ENCODE assay signal across 9 mouse cellular contexts in genomic region chr19:44755378-44755692, GRCm38 (mm10). TPM values are rescaled to one million over a fixed set of nuclear protein-coding genes. Genes with fewer than 3 reads are reported as not detected.
DNase-seq lines count a peak whose midpoint lies in the region; ATAC-seq and TF ChIP-seq lines count a peak whose summit lies in the region.
"Had no signal": no experiment of that assay in that cellular context is flagged by ENCODE, and none has a peak within 500 bp of the region (broad histone marks: within the 10 kb centered on the region; RNA-seq: fewer than 3 reads in every experiment).

No protein-coding gene starts in this region.

- 0 out of 2 replicates have a peak, but pooled peaks cover 5% of the 10 kb centered on the region for H3K4me1 ChIP-seq in lung, embryonic 14.5 days (ENCODE audit: insufficient read depth)
- peaks cover 4% of the 10 kb centered on the region; the same call in 1 of the 2 replicates for H3K4me1 ChIP-seq in forebrain, embryonic 14.5 days (ENCODE audit: control insufficient read depth, insufficient read depth, low read length)
- H3K4me1 ChIP-seq in limb, embryonic 10.5 days: peaks cover 63% of the 10 kb centered on the region
- peaks cover 52% of the 10 kb centered on the region for H3K4me1 ChIP-seq in neural tube, embryonic 15.5 days

- TF ChIP-seq CTCF in lung, embryonic 14.5 days (IDR thresholded peaks at IDR 0.05; ENCODE audit: low read depth): no peak

- H3K4me3 ChIP-seq in lung, embryonic 14.5 days (ENCODE audit: low read depth, low read length): peak overlapping the region; percentile 35
- peak overlapping the region; percentile 25; the same call in 1 of the 2 replicates for H3K4me3 ChIP-seq in forebrain, embryonic 14.5 days (ENCODE audit: low read depth, low read length)
- peak overlapping the region; percentile 50 for H3K4me3 ChIP-seq in limb, embryonic 10.5 days
- peak overlapping the region; percentile 45 for H3K4me3 ChIP-seq in neural tube, embryonic 15.5 days (replicated peaks)

- no peak for ATAC-seq in lung, embryonic 14.5 days (ENCODE audit: insufficient read depth)
- ATAC-seq in forebrain, embryonic 14.5 days: no peak
- ATAC-seq in neural tube, embryonic 15.5 days (ENCODE audit: low FRiP score): no peak
- no peak for ATAC-seq in granulocyte monocyte progenitor cell, adult 5-6 weeks (replicated peaks; ENCODE audit: poor library complexity, severe bottlenecking)

- no peak for DNase-seq in lung, embryonic 14.5 days
- no peak for DNase-seq in lung, adult 18-20 months
- no peak for DNase-seq in forebrain, embryonic 14.5 days (ENCODE audit: low spot score)
- no peak for DNase-seq in limb, embryonic 10.5 days (ENCODE audit: low spot score)
- DNase-seq in layer of hippocampus, postnatal 36 days: no peak

- peaks cover 99% of the 10 kb centered on the region for H3K27me3 ChIP-seq in lung, embryonic 14.5 days (ENCODE audit: insufficient read depth, low read length)
- peaks cover 87% of the 10 kb centered on the region for H3K27me3 ChIP-seq in forebrain, embryonic 14.5 days (replicated peaks; ENCODE audit: control insufficient read depth, insufficient read depth, low read length)
- H3K27me3 ChIP-seq in limb, embryonic 10.5 days (ENCODE audit: low read depth, poor library complexity, severe bottlenecking): peaks cover 100% of the 10 kb centered on the region
- peaks cover 72% of the 10 kb centered on the region for H3K27me3 ChIP-seq in neural tube, embryonic 15.5 days (replicated peaks)

- H3K9ac ChIP-seq in lung, embryonic 14.5 days: no peak overlapping the region
- no peak overlapping the region for H3K9ac ChIP-seq in forebrain, embryonic 14.5 days (ENCODE audit: low read length)
- peak overlapping the region; percentile 60 for H3K9ac ChIP-seq in neural tube, embryonic 15.5 days (replicated peaks)

- no peak overlapping the region for H3K27ac ChIP-seq in lung, embryonic 14.5 days (ENCODE audit: low read depth)
- H3K27ac ChIP-seq in forebrain, embryonic 14.5 days (ENCODE audit: low read depth, low read length): no peak overlapping the region
- H3K27ac ChIP-seq in limb, embryonic 10.5 days: no peak overlapping the region
- H3K27ac ChIP-seq in neural tube, embryonic 15.5 days (replicated peaks): peak overlapping the region; percentile 83
- H3K27ac ChIP-seq: macrophage had no signal

- H3K9me3 ChIP-seq in lung, embryonic 14.5 days (ENCODE audit: low read depth, low read length): no peaks in the 10 kb centered on the region
- no peaks in the 10 kb centered on the region for H3K9me3 ChIP-seq in forebrain, embryonic 14.5 days (replicated peaks; ENCODE audit: control insufficient read depth, low read length)
- no peaks in the 10 kb centered on the region for H3K9me3 ChIP-seq in limb, embryonic 10.5 days (replicated peaks)
- H3K9me3 ChIP-seq in neural tube, embryonic 15.5 days (replicated peaks): no peaks in the 10 kb centered on the region

- H3K4me2 ChIP-seq in lung, embryonic 14.5 days: peak overlapping the region; percentile 62
- peak overlapping the region; percentile 47; the same call in 1 of the 2 replicates for H3K4me2 ChIP-seq in forebrain, embryonic 14.5 days (ENCODE audit: low read length)
- H3K4me2 ChIP-seq in neural tube, embryonic 15.5 days: peak overlapping the region; percentile 62

- WGBS in lung, embryonic 14.5 days: 0% methylated on average over 13 of the region's 13 CpGs
- under 1% methylated on average over 13 of the region's 13 CpGs for WGBS in forebrain, embryonic 14.5 days
- WGBS in limb, embryonic 10.5 days: under 1% methylated on average over 13 of the region's 13 CpGs
- under 1% methylated on average over 13 of the region's 13 CpGs for WGBS in neural tube, embryonic 15.5 days

- H3K36me3 ChIP-seq in lung, embryonic 14.5 days (ENCODE audit: insufficient read depth): no peaks in the 10 kb centered on the region
- H3K36me3 ChIP-seq in forebrain, embryonic 14.5 days (ENCODE audit: control insufficient read depth, insufficient read depth, low read length): no peaks in the 10 kb centered on the region
- H3K36me3 ChIP-seq in limb, embryonic 10.5 days: no peaks in the 10 kb centered on the region
- H3K36me3 ChIP-seq in neural tube, embryonic 15.5 days: no peaks in the 10 kb centered on the region

RNA-seq across cellular contexts. Expression of gene Pax2, which starts 0.5 kb away (rescaled TPM):
- 0.07 TPM in 1 of 2 replicates, not detected in the other for polyA plus RNA-seq in lung, embryonic 14.5 days (2014; fragmentation: Nextera tagmentation; extraction: Ambion mirVana)
- polyA plus RNA-seq in forebrain, embryonic 14.5 days (2014; fragmentation: Nextera tagmentation; extraction: Ambion mirVana): 0.09 TPM in 1 of 2 replicates, not detected in the other
- 0.05 and 0.20 TPM in 2 replicates for polyA plus RNA-seq in limb, embryonic 10.5 days (2016; fragmentation: Nextera tagmentation; extraction: Ambion mirVana)
- 16.5 and 20.5 TPM in 2 replicates for polyA plus RNA-seq in neural tube, embryonic 15.5 days (2015; fragmentation: Nextera tagmentation; extraction: Ambion mirVana)
- total RNA-seq in granulocyte monocyte progenitor cell, adult 5-6 weeks (2014; fragmentation: Nextera tagmentation): not detected in 2 replicates
- not detected in 2 replicates for total RNA-seq in granulocyte monocyte progenitor cell, adult 5-6 weeks (2017)
- under 1 TPM; 0.32 to 0.35 TPM for total RNA-seq in layer of hippocampus, postnatal 36 days (2021)
- polyA plus RNA-seq: macrophage; urinary bladder, adult 2 months had no signal

Comparison
In these comparisons a context has a peak if more than half of its experiments do, and no peak if none do; other contexts are left out.
1. RNA of gene Pax2, which starts 0.5 kb away (polyA plus RNA-seq): 16.5 to 20.5 TPM in neural tube, embryonic 15.5 days; 0.05 to 0.20 TPM in limb, embryonic 10.5 days, 0.09 TPM in forebrain, embryonic 14.5 days and 0.07 TPM in lung, embryonic 14.5 days; every median in the first group is over 10 times any median in the second.
2. Peak in every context shown above with its lines, with median percentiles within 50 percentile points of each other: H3K4me2 ChIP-seq and H3K4me3 ChIP-seq.